Mouse (Mus musculus) lung, postnatal 25 days (tissue): ENCODE data around the gene Herpud1.

Experiments used
- DNase-seq: peaks from one replicate; pipeline ENCODE4 v3.0.0; 2022; ENCODE audit warnings: low spot score

The Herpud1 gene

GRCm38 (mm10) chr8:94386214-94387026, at the start of gene Herpud1:
Herpud1 (plus strand) TSS chr8:94386438.
- DNase-seq = peak; percentile 99

DNA sequence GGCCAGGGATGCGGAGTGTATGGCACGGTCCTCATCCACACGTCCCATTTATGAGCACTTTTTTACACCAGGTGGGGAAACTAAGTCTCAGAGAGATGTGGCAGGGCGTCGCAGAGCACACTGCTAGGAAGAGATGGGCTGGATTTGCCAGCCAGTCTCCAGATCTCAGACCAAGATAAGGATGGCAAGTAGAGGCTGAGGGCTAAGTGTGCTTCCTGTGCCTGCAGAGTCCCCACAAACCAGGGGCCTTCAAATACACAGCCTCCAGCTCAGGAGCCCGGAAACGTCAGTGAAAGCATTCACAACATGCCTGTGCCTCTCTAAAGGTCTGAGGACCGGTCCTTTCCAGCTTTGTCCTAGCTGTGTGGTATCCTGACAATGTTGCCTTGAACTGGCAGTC, 48.7 kb upstream of the Herpud1 start:
- DNase-seq = no peak

GRCm38 (mm10) chr8:94340796-94341195, 45.4 kb upstream of the Herpud1 start:
- no peak for DNase-seq

DNA sequence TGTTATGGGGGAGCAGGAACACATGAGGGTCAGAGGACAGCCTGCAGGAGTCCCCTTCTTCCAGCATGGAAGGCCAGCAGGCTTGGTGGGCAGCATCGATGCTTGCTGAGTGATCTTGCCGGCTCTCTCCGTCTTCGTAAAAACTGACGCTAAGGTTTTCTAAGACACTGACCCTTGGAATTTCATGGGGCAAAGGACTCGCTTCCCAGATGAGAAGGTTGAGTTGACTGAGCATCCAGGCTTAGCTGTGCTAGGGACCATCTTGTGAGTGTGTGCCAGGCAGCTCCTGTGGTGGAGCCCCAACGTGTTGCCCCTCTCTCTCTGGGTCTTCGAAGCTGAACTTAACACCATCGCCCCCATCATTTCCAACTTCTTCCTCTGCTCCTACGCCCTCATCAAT, 43.5 kb upstream of the Herpud1 start:
- DNase-seq = no peak

- DNase-seq = peak; percentile 88
Observed at GRCm38 (mm10) chr8:94343290-94343689, 42.9 kb upstream of the Herpud1 start.

DNA sequence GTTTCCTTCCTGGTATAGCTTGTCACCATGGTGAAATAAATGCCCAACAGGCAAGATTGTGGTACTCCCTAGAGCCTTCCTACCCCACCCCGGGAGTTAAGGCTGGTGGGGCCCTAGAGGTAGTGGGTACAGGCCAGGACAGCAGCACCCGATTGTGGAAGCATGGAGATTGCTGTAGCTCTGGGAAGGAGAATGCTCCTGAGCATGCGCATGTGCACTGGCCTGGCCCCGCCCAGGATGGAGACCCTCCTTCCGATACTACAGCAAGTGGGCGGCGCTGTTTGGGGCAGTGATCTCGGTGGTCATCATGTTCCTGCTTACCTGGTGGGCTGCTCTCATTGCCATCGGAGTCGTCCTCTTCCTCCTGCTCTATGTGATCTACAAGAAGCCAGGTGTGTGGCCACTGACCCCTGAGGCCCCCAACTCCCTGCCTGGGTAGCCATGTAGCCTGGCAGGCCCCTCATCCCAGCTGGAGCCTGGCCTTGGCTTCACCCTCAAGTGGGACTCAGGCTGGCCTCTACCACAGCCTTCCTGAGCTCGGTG, 42.4 kb upstream of the Herpud1 start:
- no peak for DNase-seq

GRCm38 (mm10) chr8:94345657-94346056, 40.6 kb upstream of the Herpud1 start:
- DNase-seq = no peak

DNA sequence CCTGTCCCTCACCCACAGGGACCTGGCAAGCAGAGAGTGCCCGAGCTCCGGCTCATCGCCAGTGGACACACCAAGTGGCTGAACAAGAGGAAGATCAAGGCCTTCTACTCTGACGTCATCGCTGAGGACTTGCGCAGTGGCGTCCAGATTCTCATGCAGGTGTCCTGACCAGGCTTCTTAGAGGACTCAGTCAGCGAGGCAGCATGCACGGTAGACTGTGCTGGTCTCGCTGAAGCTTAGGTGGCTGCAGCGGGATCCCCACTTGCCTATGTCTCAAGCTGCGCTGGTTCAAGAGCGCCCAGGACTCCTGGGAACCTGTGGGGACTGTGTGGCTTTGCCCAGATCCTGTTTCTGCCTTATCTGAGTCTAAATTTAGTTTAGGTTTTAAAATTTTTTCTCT, 40.0 kb upstream of the Herpud1 start:
- no peak for DNase-seq

DNA sequence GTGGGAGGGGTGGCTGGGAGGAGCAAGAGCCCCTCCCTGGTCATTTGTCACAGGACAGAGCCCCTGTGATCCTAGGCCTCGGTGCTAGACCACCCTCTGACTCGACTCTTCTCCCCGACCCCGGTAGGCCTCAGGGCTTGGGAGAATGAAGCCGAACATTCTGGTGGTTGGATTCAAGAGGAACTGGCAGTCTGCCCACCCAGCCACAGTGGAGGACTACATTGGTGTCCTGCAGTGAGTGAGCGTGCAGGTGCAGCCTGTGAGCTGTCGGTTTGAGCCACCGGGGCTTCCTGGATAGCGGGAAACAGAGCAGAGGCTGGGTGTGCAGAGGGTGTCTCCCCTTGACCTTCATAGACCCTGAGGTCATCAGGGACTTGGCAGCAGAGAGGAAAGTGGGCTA, 37.8 kb upstream of the Herpud1 start:
- DNase-seq = no peak

DNA sequence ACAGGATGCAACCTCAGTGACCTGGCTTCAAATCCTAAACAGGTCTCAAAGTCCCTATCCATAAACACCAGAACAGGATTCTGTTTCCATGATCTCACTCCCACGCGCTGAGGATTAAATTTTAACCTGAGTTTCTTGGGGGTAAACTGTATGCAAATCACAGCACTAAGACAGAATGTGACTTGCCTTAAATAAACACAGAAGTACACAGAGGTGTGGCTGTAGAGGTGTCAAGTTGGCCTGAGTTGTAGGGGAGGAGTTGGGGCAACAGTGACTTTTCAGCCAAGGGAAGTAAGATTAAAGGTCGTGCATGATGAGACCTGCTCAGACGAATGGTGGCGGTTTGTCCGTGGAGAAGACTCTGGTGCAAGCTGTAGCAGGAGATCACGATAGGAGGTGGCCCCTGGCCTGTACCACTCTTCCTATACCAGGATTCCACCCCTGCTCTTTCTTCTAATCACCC, 32.1 kb upstream of the Herpud1 start:
- DNase-seq = peak; percentile 80

- peak; percentile 89 for DNase-seq
Observed at GRCm38 (mm10) chr8:94354571-94354970, 31.7 kb upstream of the Herpud1 start.

GRCm38 (mm10) chr8:94357220-94357619, 29.0 kb upstream of the Herpud1 start:
- DNase-seq = no peak

GRCm38 (mm10) chr8:94358541-94358940, 27.7 kb upstream of the Herpud1 start:
- DNase-seq = peak; percentile 91

GRCm38 (mm10) chr8:94361774-94362431, 24.3 kb upstream of the Herpud1 start:
- no peak for DNase-seq

DNA sequence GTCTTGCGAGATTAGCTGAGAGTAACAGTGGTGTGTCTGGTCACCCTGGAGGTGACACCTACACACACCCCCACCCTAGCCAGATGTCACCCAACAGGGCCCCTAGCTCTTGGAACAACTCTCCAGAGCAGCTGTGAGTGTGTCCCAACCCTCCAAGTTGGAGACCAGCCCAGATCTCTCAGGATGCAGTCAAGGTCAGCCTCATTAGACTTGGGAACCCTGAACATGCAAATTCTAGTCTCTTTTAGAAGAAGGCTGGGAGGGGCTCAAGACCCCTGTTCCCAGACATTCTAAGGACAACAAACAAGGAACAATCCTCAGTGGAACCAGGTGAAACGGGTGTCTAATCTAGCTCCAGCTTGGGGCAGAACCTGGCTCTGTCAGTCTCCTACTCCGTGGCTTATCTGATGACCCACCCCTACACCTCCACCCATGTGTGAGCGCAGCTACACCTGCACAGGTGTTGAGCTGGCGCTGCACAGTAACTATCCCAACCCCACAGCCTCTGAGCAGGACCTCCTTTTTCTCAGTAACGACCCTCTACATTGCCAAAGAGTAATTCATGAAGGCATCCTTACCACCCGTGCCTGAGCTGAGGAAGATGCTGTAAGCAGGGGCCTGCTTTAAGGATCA, 23.5 kb upstream of the Herpud1 start:
- DNase-seq = peak; percentile 70

GRCm38 (mm10) chr8:94363288-94363688, 22.9 kb upstream of the Herpud1 start:
- peak; percentile 93 for DNase-seq

- peak; percentile 81 for DNase-seq
Observed at GRCm38 (mm10) chr8:94363906-94364305, 22.3 kb upstream of the Herpud1 start.

- no peak for DNase-seq
Observed at GRCm38 (mm10) chr8:94364686-94365312, 21.4 kb upstream of the Herpud1 start.

DNA sequence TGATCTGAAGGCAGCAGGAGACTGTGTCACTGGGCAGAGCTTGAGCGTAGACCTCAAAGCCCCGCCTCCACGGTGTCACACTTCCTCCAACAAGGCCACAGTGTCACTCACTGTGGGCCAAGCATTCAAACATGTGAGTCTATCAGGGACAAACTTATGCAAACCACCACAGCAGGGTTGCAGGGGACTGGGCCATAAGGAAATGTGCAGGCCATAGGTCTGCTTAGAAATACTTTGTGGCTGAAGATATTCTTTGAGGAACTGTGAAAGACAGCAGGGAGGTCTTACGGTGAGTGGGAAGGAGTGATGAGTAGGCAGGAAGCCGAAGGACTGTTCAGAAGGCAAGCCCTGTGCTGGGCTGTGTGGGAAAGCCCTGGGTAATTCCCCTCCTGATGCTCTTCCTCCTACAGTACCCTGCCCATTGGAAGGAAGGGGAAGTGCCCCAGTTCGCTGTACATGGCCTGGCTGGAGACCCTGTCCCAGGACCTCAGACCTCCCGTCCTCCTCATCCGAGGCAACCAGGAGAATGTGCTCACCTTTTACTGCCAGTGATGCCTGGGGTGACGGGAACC, 20.7 kb upstream of the Herpud1 start:
- peak; percentile 79 for DNase-seq

- no peak for DNase-seq
Observed at GRCm38 (mm10) chr8:94370839-94371238, 15.4 kb upstream of the Herpud1 start.

DNA sequence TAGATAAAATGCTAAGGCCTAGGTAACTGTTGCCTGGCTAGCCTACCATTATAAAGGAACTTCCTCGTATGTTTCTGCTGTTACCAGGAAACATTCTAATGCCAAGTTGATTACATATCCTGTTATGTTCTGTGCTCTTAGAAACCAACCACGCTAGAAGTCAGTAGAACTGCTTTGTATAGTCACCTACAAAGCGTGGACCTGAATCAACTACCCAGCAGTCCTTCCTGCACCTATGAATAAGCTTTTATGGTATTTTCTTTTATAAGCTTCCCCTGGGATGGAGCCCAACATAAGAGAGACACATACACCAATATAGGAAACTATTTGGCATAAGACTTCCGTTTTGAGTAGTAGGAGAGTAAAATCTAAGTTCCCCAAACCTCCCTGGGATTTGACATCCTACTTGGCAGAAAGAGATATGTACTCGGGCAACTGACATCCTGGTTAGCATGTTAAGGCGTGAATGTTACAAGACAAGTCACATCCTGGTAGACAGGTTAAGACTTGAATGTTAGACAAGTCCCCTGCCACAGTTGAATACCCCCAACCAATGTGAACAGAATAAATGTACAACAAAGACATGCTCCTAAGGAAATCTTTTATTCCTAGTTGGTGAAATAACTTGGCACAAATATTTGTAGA, 13.2 kb upstream of the Herpud1 start:
- peak; percentile 46 for DNase-seq
